Mouse (Mus musculus) kidney, embryonic 16.5 days (tissue): ENCODE measurements at regions not wholly inside any gene's neighbourhood (a gene's known extent, or its start where the extent isn't known, plus 50 kb on each side); places are given as distances from the start of the nearest gene placed in this dataset.

Experiments
- ATAC-seq: fragments of 200-750 bp; cut with Nextera tagmentation; 2 replicates; pipeline ENCODE4 v1.8.0; 2017; ENCODE audit warnings: moderate TSS enrichment; ENCODE audit not compliant: low FRiP score, low TSS enrichment
- H3K27ac ChIP-seq: fragments of 300-500 bp; sonication (generic); 2 replicates; pipeline ENCODE4 v1.5.1; 2014; ENCODE audit warnings: low read length
- H3K27me3 ChIP-seq: fragments of 300-500 bp; sonication (generic); 2 replicates; pipeline ENCODE4 v1.6.1; 2014; ENCODE audit warnings: low read length, control low read depth, mixed read lengths; ENCODE audit not compliant: insufficient read depth
- H3K36me3 ChIP-seq: fragments of 300-500 bp; sonication (generic); 2 replicates; pipeline ENCODE4 v1.6.1; 2014; ENCODE audit warnings: low read length, control low read depth, mixed read lengths; ENCODE audit not compliant: insufficient read depth
- H3K4me1 ChIP-seq: fragments of 300-500 bp; sonication (generic); 2 replicates; pipeline ENCODE4 v1.6.1; 2014; ENCODE audit warnings: low read length, control low read depth, mixed read lengths; ENCODE audit not compliant: insufficient read depth
- H3K4me2 ChIP-seq: fragments of 300-500 bp; sonication (generic); replicated peaks from 2 replicates; pipeline ENCODE4 v1.6.1; 2014; ENCODE audit warnings: low read depth, low read length
- H3K4me3 ChIP-seq: fragments of 300-500 bp; sonication (generic); 2 replicates; pipeline ENCODE4 v1.5.1; 2014; ENCODE audit warnings: mild to moderate bottlenecking, low read length
- H3K9ac ChIP-seq: fragments of 300-500 bp; sonication (generic); replicated peaks from 2 replicates; pipeline ENCODE4 v1.6.1; 2014; ENCODE audit warnings: low read length
- H3K9me3 ChIP-seq: fragments of 300-500 bp; sonication (generic); 2 replicates; pipeline ENCODE4 v1.6.1; 2016; ENCODE audit warnings: low read length, control low read depth
- WGBS: fragments of 180-500 bp; shearing (Covaris S2); extraction: QIAGEN DNeasy Blood & Tissue Kit; methylation state at CpG from one replicate; pipeline ENCODE4 v1.1.7; 2014; 5-methylcytosine and 5-hydroxymethylcytosine counted together

- no peaks in the 10 kb centered on the region for H3K27me3 ChIP-seq
- ATAC-seq = no peak
- WGBS = 51% methylated on average over 1 of the region's 1 CpGs
These were observed 60.6 kb upstream of the Hbs1l start for GRCm38 (mm10) chr10:21235172-21235571.

GRCm38 (mm10) chr10:21237000-21237399 is 58.8 kb upstream of the Hbs1l start:
- WGBS = 86% methylated on average over 1 of the region's 1 CpGs
- Histone ChIP-seq H3K36me3 (no peaks in the 10 kb centered on the region), H3K9me3 (no peaks in the 10 kb centered on the region)

More at GRCm38 (mm10) chr10:21235172-21235571, 60.6 kb upstream of the Hbs1l start:
- H3K36me3 ChIP-seq = no peaks in the 10 kb centered on the region
- no peak overlapping the region for H3K9ac ChIP-seq
- no peaks in the 10 kb centered on the region for H3K9me3 ChIP-seq
- no peak overlapping the region for H3K27ac ChIP-seq
- no peak overlapping the region for H3K4me3 ChIP-seq
- H3K4me2 ChIP-seq = no peak overlapping the region
- no peaks in the 10 kb centered on the region for H3K4me1 ChIP-seq

GRCm38 (mm10) chr10:21239451-21239850 is 56.3 kb upstream of the Hbs1l start:
- no peak overlapping the region for H3K9ac ChIP-seq
- no peak overlapping the region for H3K4me2 ChIP-seq
- 64% methylated on average over 2 of the region's 2 CpGs for WGBS
- ATAC-seq = no peak
- H3K4me1 ChIP-seq = no peaks in the 10 kb centered on the region
- H3K36me3 ChIP-seq = no peaks in the 10 kb centered on the region
- no peak overlapping the region for H3K4me3 ChIP-seq
- H3K27ac ChIP-seq = no peak overlapping the region
- H3K9me3 ChIP-seq = no peaks in the 10 kb centered on the region
- no peaks in the 10 kb centered on the region for H3K27me3 ChIP-seq

More at GRCm38 (mm10) chr10:21237000-21237399, 58.8 kb upstream of the Hbs1l start:
- Histone ChIP-seq H3K4me2 (no peak overlapping the region), H3K4me1 (no peaks in the 10 kb centered on the region), H3K27me3 (no peaks in the 10 kb centered on the region), H3K9ac (no peak overlapping the region), H3K27ac (no peak overlapping the region), H3K4me3 (no peak overlapping the region)
- ATAC-seq = no peak

- Histone ChIP-seq H3K36me3 (no peaks in the 10 kb centered on the region), H3K9ac (no peak overlapping the region), H3K4me2 (no peak overlapping the region), H3K27me3 (no peaks in the 10 kb centered on the region), H3K9me3 (no peaks in the 10 kb centered on the region), H3K27ac (no peak overlapping the region), H3K4me1 (no peaks in the 10 kb centered on the region), H3K4me3 (no peak overlapping the region)
- 91% methylated on average over 6 of the region's 6 CpGs for WGBS
- no peak for ATAC-seq
These were observed 54.1 kb upstream of the Hbs1l start for GRCm38 (mm10) chr10:21241557-21242222.

GRCm38 (mm10) chr10:21242471-21243231 is 53.1 kb upstream of the Hbs1l start:
- Histone ChIP-seq H3K4me2 (no peak overlapping the region), H3K36me3 (no peaks in the 10 kb centered on the region), H3K27me3 (no peaks in the 10 kb centered on the region), H3K4me1 (no peaks in the 10 kb centered on the region), H3K4me3 (no peak overlapping the region), H3K9ac (no peak overlapping the region), H3K27ac (no peak overlapping the region), H3K9me3 (no peaks in the 10 kb centered on the region)
- no peak for ATAC-seq
- WGBS = 85% methylated on average over 16 of the region's 16 CpGs

GRCm38 (mm10) chr10:21244849-21245453 is 50.8 kb upstream of the Hbs1l start:
- H3K4me3 ChIP-seq = no peak overlapping the region
- no peak for ATAC-seq
- no peaks in the 10 kb centered on the region for H3K27me3 ChIP-seq
- 80% methylated on average over 4 of the region's 4 CpGs for WGBS
- H3K27ac ChIP-seq = no peak overlapping the region
- H3K4me1 ChIP-seq = no peaks in the 10 kb centered on the region
- no peaks in the 10 kb centered on the region for H3K9me3 ChIP-seq
- no peak overlapping the region for H3K4me2 ChIP-seq
- H3K9ac ChIP-seq = no peak overlapping the region
- H3K36me3 ChIP-seq = no peaks in the 10 kb centered on the region

GRCm38 (mm10) chr10:21245558-21245957 is 50.2 kb upstream of the Hbs1l start:
- H3K4me2 ChIP-seq = no peak overlapping the region
- H3K36me3 ChIP-seq = no peaks in the 10 kb centered on the region
- no peaks in the 10 kb centered on the region for H3K9me3 ChIP-seq
- H3K4me1 ChIP-seq = no peaks in the 10 kb centered on the region
- H3K27ac ChIP-seq = no peak overlapping the region
- no peak overlapping the region for H3K9ac ChIP-seq
- H3K4me3 ChIP-seq = no peak overlapping the region
- H3K27me3 ChIP-seq = no peaks in the 10 kb centered on the region
- ATAC-seq = no peak
- WGBS = 82% methylated on average over 5 of the region's 5 CpGs
